Mouse (Mus musculus) heart, embryonic 14.5 days (tissue): Measurements from ENCODE around the gene Rgs9. TPM values are rescaled to one million over a fixed set of nuclear protein-coding genes. Genes with fewer than 3 reads are reported as not detected.
"Not testable (repeated sequence)": the region's sequence is repeated elsewhere in the genome, so short reads cannot be mapped to it uniquely, and the experiment has no call there.

ENCODE experiments used
- ATAC-seq: fragments of 200-750 bp; cut with Nextera tagmentation; 2 replicates; pipeline ENCODE4 v1.8.0; 2017; ENCODE audit warnings: low read depth, moderate TSS enrichment; ENCODE audit not compliant: insufficient number of reproducible peaks, insufficient read depth, low FRiP score
- H3K27ac ChIP-seq, 2 experiments: fragments of 200-500 bp in 1 of 2; fragments of 300-500 bp in 1 of 2; sonication (generic) in 1 of 2; replicated peaks in 1 of 2; 2 replicates each; pipeline ENCODE4 v1.5.1; 2012 to 2014; ENCODE audit warnings: low read depth in 2 of 2, low read length in 2 of 2, control low read depth in 1 of 2, mild to moderate bottlenecking in 1 of 2, mixed read lengths in 1 of 2; ENCODE audit not compliant: control insufficient read depth in 1 of 2, insufficient read depth in 1 of 2
- H3K27me3 ChIP-seq: fragments of 300-500 bp; sonication (generic); 2 replicates; pipeline ENCODE4 v1.6.1; 2014; ENCODE audit warnings: mild to moderate bottlenecking, low read length, control low read depth; ENCODE audit not compliant: control insufficient read depth, insufficient read depth
- H3K36me3 ChIP-seq: fragments of 300-500 bp; sonication (generic); 2 replicates; pipeline ENCODE4 v1.6.1; 2014; ENCODE audit warnings: mild to moderate bottlenecking, control low read depth, low read length, mixed read lengths; ENCODE audit not compliant: control insufficient read depth, insufficient read depth
- H3K4me1 ChIP-seq, 2 experiments: fragments of 200-500 bp in 1 of 2; fragments of 300-500 bp in 1 of 2; sonication (generic) in 1 of 2; 2 replicates each; pipeline ENCODE4 v1.6.1; 2012 to 2014; ENCODE audit warnings: low read length in 2 of 2, control low read depth in 1 of 2, mixed read lengths in 1 of 2; ENCODE audit not compliant: control insufficient read depth in 2 of 2, insufficient read depth in 2 of 2
- H3K4me2 ChIP-seq: fragments of 300-500 bp; sonication (generic); 2 replicates; pipeline ENCODE4 v1.6.1; 2014; ENCODE audit warnings: mild to moderate bottlenecking, low read length
- H3K4me3 ChIP-seq, 2 experiments: fragments of 200-500 bp in 1 of 2; fragments of 300-500 bp in 1 of 2; sonication (generic) in 1 of 2; 2 replicates each; pipeline ENCODE4 v1.5.1; 2012 to 2014; ENCODE audit warnings: low read length in 2 of 2, mild to moderate bottlenecking in 2 of 2, control low read depth in 1 of 2, low read depth in 1 of 2, moderate library complexity in 1 of 2; ENCODE audit not compliant: control insufficient read depth in 1 of 2, insufficient read depth in 1 of 2
- H3K9ac ChIP-seq: fragments of 300-500 bp; sonication (generic); 2 replicates; pipeline ENCODE4 v1.6.1; 2014; ENCODE audit warnings: mild to moderate bottlenecking, low read length
- H3K9me3 ChIP-seq: fragments of 300-500 bp; sonication (generic); 2 replicates; pipeline ENCODE4 v1.6.1; 2016; ENCODE audit warnings: low read length, control low read depth; ENCODE audit not compliant: control insufficient read depth
- WGBS: fragments of 180-500 bp; shearing (Covaris S2); extraction: QIAGEN DNeasy Blood & Tissue Kit; methylation state at CpG from one replicate; pipeline ENCODE4 v1.1.7; 2014; 5-methylcytosine and 5-hydroxymethylcytosine counted together
- polyA plus RNA-seq: library from polyadenylated mRNA; unstranded; fragments of >200 nt; fragmentation: Nextera tagmentation; extraction: Ambion mirVana; gene quantifications from 2 replicates; pipeline ENCODE4 v1.2.1, GENCODE M21; 2014

Rgs9 gene
- 0.66 and 0.82 TPM in 2 replicates for polyA plus RNA-seq

GRCm38 (mm10) chr11:109297710-109298375 lies at the start of gene Rgs9:
Gene Rgs9 (minus strand): TSS chr11:109298129.
- no peaks in the 10 kb centered on the region for H3K36me3 ChIP-seq
- H3K4me1 ChIP-seq, result peaks cover 2 to 4% of the 10 kb centered on the region in 2 experiments; a peak in 1 of 4 replicates
- H3K4me2 ChIP-seq, result peak within 1 kb of the TSS; percentile 67
- no peaks in the 10 kb centered on the region for H3K9me3 ChIP-seq
- H3K27me3 ChIP-seq, result peaks cover 29% of the 10 kb centered on the region
- H3K4me3 ChIP-seq, result peak within 1 kb of the TSS; percentile 40 to 45
- H3K9ac ChIP-seq, result peak within 1 kb of the TSS; percentile 68
- peak; percentile 86 for ATAC-seq
- no peak within 1 kb of the TSS for H3K27ac ChIP-seq
- WGBS, result 7% methylated on average over 37 of the region's 37 CpGs

- WGBS, result 4% methylated on average over 10 of the region's 10 CpGs
- no peak overlapping the region for H3K9ac ChIP-seq
- ATAC-seq, result peak; percentile 92
- no peaks in the 10 kb centered on the region for H3K27me3 ChIP-seq
- peaks cover 25 to 42% of the 10 kb centered on the region in 2 experiments for H3K4me1 ChIP-seq
- H3K9me3 ChIP-seq, result no peaks in the 10 kb centered on the region
- peak overlapping the region; percentile 35 for H3K4me2 ChIP-seq
- H3K27ac ChIP-seq, result peak overlapping the region; percentile 69 to 71
- no peaks in the 10 kb centered on the region for H3K36me3 ChIP-seq
- no peak overlapping the region for H3K4me3 ChIP-seq
These were observed 49.5 kb upstream of the Rgs9 start for GRCm38 (mm10) chr11:109347242-109347959.

- peak overlapping the region; percentile 51 for H3K9ac ChIP-seq
- H3K4me3 ChIP-seq, result no peak overlapping the region
- 14% methylated on average over 10 of the region's 10 CpGs for WGBS
- peak overlapping the region; percentile 48 for H3K4me2 ChIP-seq
- H3K4me1 ChIP-seq, result peaks cover 22 to 42% of the 10 kb centered on the region in 2 experiments
- H3K27me3 ChIP-seq, result no peaks in the 10 kb centered on the region
- ATAC-seq, result no peak
- peak overlapping the region; percentile 54 to 66 for H3K27ac ChIP-seq
- H3K36me3 ChIP-seq, result no peaks in the 10 kb centered on the region
- H3K9me3 ChIP-seq, result no peaks in the 10 kb centered on the region
These were observed 46.2 kb upstream of the Rgs9 start for GRCm38 (mm10) chr11:109343991-109344599.

GRCm38 (mm10) chr11:109343558-109343957 lies 45.6 kb upstream of the Rgs9 start:
- Histone ChIP-seq H3K27me3 (no peaks in the 10 kb centered on the region), H3K4me3 (no peak overlapping the region), H3K36me3 (no peaks in the 10 kb centered on the region), H3K27ac (peak overlapping the region; percentile 54 to 66), H3K4me2 (peak overlapping the region; percentile 48), H3K9me3 (no peaks in the 10 kb centered on the region), H3K9ac (peak overlapping the region; percentile 51; the same call in 1 of the 2 replicates), H3K4me1 (peaks cover 22 to 41% of the 10 kb centered on the region in 2 experiments)
- no peak for ATAC-seq
- 10% methylated on average over 7 of the region's 7 CpGs for WGBS

GRCm38 (mm10) chr11:109342666-109343065 lies 44.7 kb upstream of the Rgs9 start:
- peaks cover 18 to 32% of the 10 kb centered on the region in 2 experiments for H3K4me1 ChIP-seq
- not testable (repeated sequence) for H3K9ac ChIP-seq, H3K9me3 ChIP-seq, H3K27me3 ChIP-seq, ATAC-seq, H3K4me2 ChIP-seq, H3K27ac ChIP-seq, H3K36me3 ChIP-seq, H3K4me3 ChIP-seq
- 85% methylated on average over 3 of the region's 4 CpGs for WGBS

- 75% methylated on average over 5 of the region's 5 CpGs for WGBS
- H3K27me3 ChIP-seq, result no peaks in the 10 kb centered on the region
- H3K36me3 ChIP-seq, result no peaks in the 10 kb centered on the region
- H3K9me3 ChIP-seq, result no peaks in the 10 kb centered on the region
- H3K27ac ChIP-seq, result no peak overlapping the region
- ATAC-seq, result no peak
- no peak overlapping the region for H3K9ac ChIP-seq
- H3K4me2 ChIP-seq, result no peak overlapping the region
- H3K4me1 ChIP-seq, result peaks cover 10 to 19% of the 10 kb centered on the region in 2 experiments
- no peak overlapping the region for H3K4me3 ChIP-seq
These were observed 42.6 kb upstream of the Rgs9 start for GRCm38 (mm10) chr11:109340541-109340940.

- no peak overlapping the region for H3K4me3 ChIP-seq
- 89% methylated on average over 8 of the region's 8 CpGs for WGBS
- H3K36me3 ChIP-seq, result no peaks in the 10 kb centered on the region
- H3K27ac ChIP-seq, result no peak overlapping the region
- peaks cover 10 to 14% of the 10 kb centered on the region in 2 experiments for H3K4me1 ChIP-seq
- no peak overlapping the region for H3K4me2 ChIP-seq
- no peak for ATAC-seq
- no peak overlapping the region for H3K9ac ChIP-seq
- H3K9me3 ChIP-seq, result no peaks in the 10 kb centered on the region
- no peaks in the 10 kb centered on the region for H3K27me3 ChIP-seq
These were observed 41.4 kb upstream of the Rgs9 start for GRCm38 (mm10) chr11:109339155-109339938.
